Mouse (Mus musculus): ENCODE data around the gene Sv2b.

Gene Sv2b

GRCm38 (mm10) chr7:75102536-75103332 lies 206.3 kb downstream of the Sv2b start:
- DNase-seq (ENCODE audit: low read depth, low spot score), result no peak

GRCm38 (mm10) chr7:75085473-75085872 lies 223.6 kb downstream of the Sv2b start:
- DNase-seq (ENCODE audit: low read depth, low spot score), result no peak

- DNase-seq (ENCODE audit: low read depth, low spot score), result no peak
Observed at GRCm38 (mm10) chr7:75080163-75080562, 228.9 kb downstream of the Sv2b start.

GRCm38 (mm10) chr7:75077560-75078208 lies 231.4 kb downstream of the Sv2b start:
- no peak for DNase-seq (ENCODE audit: low read depth, low spot score)
